Mouse (Mus musculus) retina, postnatal 1 day (tissue): ENCODE data around the gene Asrgl1.
"Not testable (repeated sequence)": the region's sequence is repeated elsewhere in the genome, so short reads cannot be mapped to it uniquely, and the experiment has no call there.

ENCODE experiments used
- DNase-seq: peaks from one replicate; pipeline ENCODE4 v3.0.0-alpha.2; 2012

Asrgl1 gene

DNA sequence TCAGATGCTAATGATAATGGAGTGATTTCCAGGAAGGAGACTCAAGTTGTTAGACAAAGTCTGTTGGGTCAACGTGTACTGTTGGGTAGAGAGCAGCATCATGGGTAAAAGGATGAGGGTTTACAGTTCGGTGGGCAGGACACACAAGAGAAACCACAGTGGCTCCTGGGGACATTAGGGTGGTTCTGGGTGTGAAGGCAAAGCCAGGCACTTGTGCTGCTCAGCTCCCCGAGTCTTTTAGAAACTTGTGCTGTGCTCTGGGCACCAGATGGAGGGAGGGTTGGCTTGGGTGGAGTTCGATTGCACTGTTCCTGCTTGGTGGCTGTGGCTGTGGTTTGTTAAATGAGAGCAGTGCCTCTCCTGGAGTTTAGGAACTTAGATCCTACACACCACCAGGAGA is 31.4 kb downstream of the Asrgl1 start:
- no peak for DNase-seq

GRCm38 (mm10) chr19:9101062-9101457 is 34.4 kb downstream of the Asrgl1 start:
- peak; percentile 57 for DNase-seq

DNA sequence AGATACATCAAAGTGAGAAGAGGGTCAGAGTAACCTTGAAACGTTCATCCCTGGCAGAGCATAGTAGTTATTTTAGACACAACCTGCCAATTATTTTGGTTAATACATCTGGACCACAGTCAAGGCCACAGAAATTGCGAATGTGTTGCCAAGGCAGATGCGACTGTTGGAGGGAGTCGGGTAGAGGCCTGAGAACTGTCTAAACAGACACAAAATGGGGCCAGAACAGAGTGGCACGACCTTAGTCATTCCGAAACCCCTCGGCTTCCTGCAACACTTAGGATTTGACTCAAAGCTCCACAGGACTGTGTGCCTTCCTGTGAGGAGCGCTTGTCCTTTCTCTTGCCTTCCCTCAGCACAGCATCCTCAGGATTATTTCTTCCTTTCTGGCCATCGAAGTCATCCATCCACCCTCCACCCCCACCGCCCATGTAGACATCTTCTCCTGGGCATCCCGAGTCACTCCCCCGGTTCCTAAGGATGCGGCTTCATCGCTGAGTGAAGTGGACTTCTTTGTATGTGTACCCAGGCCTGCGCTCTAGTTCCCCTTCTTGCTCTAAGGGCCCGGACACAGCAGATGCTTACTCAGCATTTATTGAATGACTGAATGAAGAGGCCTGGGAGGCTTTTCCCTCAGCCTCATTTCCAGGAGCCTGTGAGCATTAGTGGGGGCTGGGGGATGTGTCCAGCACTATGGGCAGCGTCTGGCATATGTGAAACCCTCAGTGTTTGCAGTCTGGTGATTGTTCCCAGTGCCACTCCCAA is 35.0 kb downstream of the Asrgl1 start:
- peak; percentile 6 for DNase-seq

DNA sequence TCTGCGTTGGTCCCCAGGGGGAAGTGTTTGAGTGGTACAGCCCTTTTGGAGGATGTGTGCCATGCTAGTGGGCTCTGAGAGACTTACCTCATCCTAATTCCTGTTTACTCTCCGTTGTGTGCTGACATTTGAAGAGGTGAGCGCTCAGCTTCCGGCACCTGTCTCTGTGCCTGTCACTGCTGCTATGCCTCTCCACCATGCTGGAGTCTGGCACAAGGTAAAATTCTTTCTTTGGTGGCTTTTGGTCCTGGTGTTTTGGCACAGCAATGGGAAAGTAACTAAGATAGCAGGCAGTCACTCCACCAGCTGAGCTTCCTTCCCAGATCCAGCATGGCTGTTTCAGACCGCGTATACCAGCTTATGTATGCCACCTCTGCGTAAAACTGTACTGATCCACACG is 35.7 kb downstream of the Asrgl1 start:
- no peak for DNase-seq

DNA sequence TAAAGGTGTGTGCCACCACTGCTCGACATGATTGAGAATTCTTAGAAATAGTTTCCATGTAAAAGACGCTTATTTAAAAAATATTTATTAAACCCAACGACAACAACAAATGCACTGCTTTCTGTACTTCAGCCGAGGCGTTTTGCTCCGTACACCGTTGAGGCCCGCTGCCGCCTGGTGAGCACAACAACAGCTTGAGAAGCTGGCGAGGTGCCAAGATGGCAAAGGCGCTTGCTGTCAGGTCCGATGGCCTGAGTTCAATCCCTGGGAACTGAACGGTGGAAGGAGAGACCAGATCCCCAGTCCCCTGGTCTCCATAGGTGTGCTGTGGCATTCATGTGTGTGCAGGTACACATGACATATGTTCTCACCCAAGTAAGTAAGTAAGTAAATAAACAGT is 38.0 kb downstream of the Asrgl1 start:
- DNase-seq = peak; percentile 22

DNA sequence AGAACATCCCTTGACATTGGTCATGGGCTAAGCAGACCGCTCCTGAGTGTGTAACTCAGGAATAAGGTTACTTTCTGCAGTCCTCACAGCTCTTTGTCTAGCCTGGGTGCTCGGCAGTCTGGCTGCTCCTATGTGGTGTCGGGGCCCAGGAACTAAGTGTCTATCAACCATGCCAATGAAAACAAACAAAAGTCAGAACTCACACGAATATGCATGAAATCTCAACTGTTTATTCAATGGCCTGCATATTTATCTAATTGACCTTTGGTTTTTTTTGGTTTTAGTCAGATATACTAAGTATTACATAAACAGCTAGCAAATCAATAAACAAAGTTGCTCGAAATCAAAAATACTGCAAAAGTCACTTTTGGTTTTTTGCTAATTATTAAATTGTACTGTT is 40.3 kb downstream of the Asrgl1 start:
- DNase-seq = no peak

DNA sequence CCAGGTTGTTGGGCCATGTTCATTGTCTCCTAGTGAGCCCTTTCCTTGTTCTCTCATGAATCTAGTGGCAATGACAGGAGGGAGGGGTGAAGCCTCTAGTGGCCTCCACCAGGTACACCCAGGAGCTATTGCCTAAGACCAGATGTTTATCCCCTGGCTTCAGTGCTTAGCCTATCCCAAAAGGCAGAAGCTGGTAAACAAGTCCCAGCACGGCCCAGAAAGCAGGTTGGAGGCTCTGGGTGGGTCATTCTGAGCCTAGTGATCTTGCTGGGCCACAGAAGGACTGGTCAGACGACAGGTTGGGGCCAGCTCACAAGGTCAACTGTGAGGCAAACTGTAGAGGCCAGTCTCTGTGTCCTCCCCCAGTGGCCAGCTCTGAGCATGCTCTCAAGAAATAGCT is 44.7 kb downstream of the Asrgl1 start:
- no peak for DNase-seq

DNA sequence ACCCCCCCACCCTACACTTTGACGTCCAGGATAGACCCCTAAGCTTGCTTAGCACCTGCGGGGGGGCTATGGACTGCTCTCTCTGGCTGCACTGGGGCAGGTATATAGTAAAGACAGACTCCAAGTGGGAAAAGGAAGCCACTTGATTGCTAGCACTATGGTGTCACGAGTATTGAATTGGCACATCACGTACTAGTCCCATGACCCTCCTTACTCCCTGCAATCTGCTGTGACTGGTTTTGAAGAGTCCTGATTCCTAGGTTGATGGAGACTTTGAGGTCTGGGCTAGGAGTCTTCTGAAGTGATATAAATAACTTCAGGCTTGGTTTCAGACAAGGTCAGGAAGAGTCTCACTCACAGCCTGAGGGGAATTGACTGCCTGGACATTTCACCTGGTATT is 45.2 kb downstream of the Asrgl1 start:
- no peak for DNase-seq

GRCm38 (mm10) chr19:9087821-9088220 is 47.6 kb downstream of the Asrgl1 start, which contains the start of gene Scgb1a1:
TSS of gene Scgb1a1 (minus strand) at chr19:9087958.
- DNase-seq = no peak

DNA sequence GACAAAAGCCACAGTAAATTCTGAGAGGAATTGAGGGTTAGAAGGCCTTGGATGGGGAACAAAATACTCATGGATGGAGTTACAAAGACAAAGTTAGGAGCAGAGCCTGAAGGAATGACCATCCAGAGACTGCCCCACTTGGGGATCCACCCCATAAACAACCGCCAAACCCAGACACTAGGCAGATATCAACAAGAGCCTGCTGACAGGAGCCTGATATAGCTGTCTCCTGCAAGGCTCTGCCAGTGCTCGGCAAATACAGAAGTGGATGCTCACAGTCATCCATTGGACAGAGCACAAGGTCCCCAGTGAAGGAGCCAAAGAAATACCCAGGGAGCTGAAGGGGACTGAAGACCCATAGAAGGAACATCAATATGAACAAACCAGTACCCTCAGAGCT is 51.5 kb downstream of the Asrgl1 start:
- DNase-seq = not testable (repeated sequence)

DNA sequence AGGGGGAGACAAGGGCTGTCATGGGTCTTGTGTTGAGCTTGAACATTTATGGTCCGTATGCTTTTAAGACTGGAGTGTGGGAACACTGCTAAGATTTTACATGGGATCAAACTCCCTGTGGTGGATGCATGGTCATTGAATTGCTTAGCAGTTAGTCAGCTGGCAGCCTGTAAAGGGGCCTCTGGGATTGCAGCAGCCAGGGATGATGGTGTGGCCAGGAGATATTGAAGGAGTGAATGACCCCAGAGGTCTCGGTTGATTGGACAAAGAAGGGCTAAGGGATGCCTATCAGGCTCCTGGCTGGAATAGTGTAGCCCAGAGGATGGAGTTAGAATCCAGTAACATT is 52.5 kb downstream of the Asrgl1 start:
- DNase-seq = no peak

DNA sequence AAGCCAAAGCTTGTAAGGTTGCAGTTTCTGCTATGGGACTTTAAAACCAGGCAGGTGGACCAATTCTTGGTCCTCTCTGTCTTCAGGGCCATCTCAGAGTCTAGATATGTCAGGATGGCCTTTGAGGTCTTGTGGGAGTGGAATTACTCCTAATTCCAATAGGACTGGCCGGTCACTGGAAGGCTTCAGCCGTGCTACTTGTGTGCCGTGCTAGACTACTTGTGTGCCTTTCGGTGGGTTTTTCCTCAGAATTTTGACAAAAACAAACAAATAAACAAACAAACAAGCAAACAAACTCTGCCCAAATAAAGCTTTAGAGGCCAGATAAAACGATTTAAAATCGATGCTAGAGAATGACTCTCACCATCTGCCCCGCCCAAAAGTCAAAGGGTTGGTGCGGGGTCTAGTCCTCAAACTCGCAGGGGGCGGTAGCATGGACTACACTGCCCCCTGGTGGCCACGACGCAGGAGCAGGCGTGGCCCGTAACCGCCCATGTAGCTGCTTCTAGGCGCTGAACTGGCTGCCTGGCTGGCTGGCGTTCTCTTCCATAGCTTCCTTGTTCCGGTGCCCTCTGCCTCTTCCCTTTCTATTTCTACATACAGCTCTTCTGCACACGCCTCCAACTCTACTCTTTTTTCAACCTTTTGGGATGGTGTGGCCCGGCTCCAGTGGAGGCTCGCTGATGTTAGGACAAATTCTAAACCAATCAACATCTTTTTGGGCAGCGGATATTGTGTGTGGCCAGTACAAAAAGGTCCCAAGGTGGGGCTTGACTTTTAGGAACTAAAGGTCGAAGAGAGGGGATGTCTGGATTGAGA is 53.0 kb downstream of the Asrgl1 start:
- DNase-seq = peak; percentile 89

- no peak for DNase-seq
These were observed 53.9 kb downstream of the Asrgl1 start for GRCm38 (mm10) chr19:9081311-9082190.

- DNase-seq = no peak
These were observed 55.5 kb downstream of the Asrgl1 start for GRCm38 (mm10) chr19:9079916-9080315.

DNA sequence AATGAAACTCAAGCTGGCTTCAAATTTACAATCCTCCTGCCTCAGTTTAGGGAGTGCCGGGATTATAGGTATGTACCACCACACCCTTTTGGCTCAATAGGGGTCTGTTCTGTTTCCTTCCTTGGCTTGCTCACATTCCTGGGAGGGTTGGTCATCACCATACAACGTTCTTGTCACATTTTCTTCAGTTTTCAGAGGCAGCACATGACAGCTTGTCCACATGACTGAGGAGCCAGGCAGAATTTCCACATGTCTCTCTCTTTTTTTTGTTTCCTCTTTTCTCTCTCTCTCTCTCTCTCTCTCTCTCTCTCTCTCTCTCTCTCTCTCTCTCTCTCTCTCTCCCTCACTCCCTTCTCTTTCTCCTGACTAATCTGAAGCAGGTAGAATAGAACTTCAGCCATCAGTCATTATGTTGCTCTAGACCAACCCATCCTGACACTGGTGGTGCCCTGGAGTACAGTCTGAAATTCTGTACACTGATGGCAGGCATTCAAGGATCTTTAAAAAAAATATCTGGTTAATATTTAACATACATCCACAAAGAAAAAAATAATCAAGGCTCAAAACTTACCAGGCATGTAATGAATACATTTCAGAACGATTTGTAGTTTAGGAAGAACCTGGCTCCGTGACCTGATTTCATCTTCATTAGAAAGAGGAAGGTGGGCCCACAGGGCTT is 58.3 kb downstream of the Asrgl1 start:
- DNase-seq = no peak

- DNase-seq = no peak
These were observed 59.4 kb downstream of the Asrgl1 start for GRCm38 (mm10) chr19:9076035-9076434.

DNA sequence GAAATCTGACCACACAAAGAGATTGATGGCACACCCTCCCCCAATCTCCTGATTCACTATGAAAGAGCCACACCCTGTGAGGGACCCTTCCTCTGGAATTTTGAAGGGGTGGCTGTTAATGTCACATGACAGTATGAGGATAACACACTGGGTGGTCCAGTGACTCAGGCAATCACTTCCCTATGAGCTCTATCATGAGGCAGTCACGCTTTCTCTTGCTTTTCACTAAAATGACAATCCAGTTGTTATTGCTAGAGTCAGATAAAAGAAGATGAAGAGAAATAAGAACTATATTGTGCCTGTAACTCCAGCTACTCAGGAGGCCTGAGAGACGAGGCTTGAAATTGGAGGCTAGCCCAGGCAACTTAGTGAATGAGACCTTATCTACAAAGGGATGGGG is 59.9 kb downstream of the Asrgl1 start:
- DNase-seq = peak; percentile 31

GRCm38 (mm10) chr19:9074424-9074823 is 61.0 kb downstream of the Asrgl1 start:
- DNase-seq = no peak

DNA sequence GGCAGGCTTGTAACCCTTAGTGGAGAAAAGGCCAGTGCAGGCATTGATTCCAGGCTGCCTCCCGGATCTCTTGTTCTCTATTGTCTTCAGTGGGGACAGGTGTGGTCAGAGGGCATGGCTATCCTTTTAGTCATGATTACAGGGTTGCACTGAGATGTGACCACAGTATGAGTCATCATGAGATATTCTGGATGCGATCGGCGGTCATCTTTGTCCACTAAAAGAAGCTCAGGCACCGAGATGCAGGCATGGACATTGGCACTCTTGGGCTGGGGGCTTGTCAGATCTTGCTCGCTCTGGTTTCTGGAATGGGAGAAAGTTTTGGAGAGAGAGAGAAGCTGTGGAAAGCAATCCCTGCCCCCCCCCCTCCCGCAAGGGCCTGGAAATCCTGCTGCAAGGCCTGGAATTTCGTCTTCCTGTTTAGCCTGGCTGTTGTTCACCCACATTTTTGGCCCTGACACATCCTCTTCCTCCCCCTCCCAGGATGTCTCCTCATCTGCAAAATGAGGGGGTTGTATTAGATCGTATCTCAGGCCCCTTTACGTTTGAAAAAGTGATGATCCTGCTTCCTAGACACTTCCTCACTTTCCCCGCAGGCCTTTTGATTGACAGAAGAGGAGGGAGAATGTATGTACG is 61.5 kb downstream of the Asrgl1 start:
- no peak for DNase-seq

GRCm38 (mm10) chr19:9072157-9072530 is 63.3 kb downstream of the Asrgl1 start:
- DNase-seq = no peak

DNA sequence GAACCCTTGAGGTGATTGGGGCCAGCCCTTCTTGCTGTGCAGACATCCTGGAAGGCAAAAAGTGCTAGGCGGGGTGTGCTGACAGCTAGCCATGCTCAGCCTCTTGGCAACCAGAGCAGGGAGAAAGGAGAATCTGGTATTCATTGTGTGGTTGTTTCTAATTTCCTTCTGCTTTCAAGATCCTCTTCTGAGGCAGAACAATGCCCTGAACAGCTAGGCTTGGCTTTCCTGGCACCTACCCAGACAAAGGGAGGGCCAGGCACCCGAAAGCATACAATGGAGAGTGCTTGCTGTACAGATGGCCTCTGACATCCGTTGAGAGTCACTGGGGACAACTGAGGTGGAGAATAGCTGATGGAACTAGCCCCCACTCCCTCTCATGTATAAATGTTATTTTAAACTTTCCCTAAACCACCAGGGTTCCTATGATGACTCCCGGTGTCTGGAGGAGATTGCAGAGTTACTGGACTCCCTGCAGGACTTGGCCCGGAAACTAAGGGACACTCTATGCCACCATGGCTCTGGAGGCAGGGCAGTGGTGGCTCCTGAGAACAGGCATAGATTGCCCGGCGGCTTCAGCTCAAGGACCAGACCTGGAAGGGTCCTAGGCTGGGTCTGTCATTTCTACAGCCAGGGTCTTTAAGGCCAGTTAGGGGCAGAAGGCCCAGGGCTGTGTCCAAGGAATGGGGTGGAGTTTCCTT is 63.8 kb downstream of the Asrgl1 start:
- DNase-seq = peak; percentile 67

- DNase-seq = no peak
These were observed 65.1 kb downstream of the Asrgl1 start for GRCm38 (mm10) chr19:9070316-9070715.
